Mouse (Mus musculus) myocyte (in vitro differentiated cells): Measurements from ENCODE around the gene Rsad2. TPM values are rescaled to one million over a fixed set of nuclear protein-coding genes. Genes with fewer than 3 reads are reported as not detected.

Source experiments
- H3K27me3 ChIP-seq: one replicate; pipeline ENCODE4 v1.6.1; 2011; ENCODE audit not compliant: control insufficient read depth, insufficient read depth, insufficient read length
- H3K36me3 ChIP-seq: one replicate; pipeline ENCODE4 v1.6.1; 2011; ENCODE audit not compliant: control insufficient read depth, insufficient read depth
- H3K4me2 ChIP-seq: one replicate; pipeline ENCODE4 v1.6.1; 2011; ENCODE audit warnings: low read depth, control low read depth
- H3K4me3 ChIP-seq: one replicate; pipeline ENCODE4 v1.5.1; 2011; ENCODE audit warnings: mild to moderate bottlenecking, control low read depth, moderate library complexity
- H3K79me2 ChIP-seq: one replicate; pipeline ENCODE4 v1.6.1; 2011; ENCODE audit not compliant: control insufficient read depth, insufficient read depth
- H3ac ChIP-seq: one replicate; pipeline ENCODE4 v1.6.1; 2011; ENCODE audit not compliant: control insufficient read depth, insufficient read length
- CEBPB ChIP-seq: IDR thresholded peaks from 2 replicates; pipeline ENCODE4 v1.6.1; 2011; ENCODE audit warnings: mild to moderate bottlenecking, moderate library complexity; ENCODE audit not compliant: poor library complexity, insufficient read depth, severe bottlenecking
- E2F4 ChIP-seq: IDR thresholded peaks from one replicate; pipeline ENCODE4 v1.6.1; 2011; ENCODE audit warnings: mild to moderate bottlenecking, control low read depth, moderate library complexity; ENCODE audit not compliant: insufficient read depth
- MAX ChIP-seq: IDR thresholded peaks from one replicate; pipeline ENCODE4 v1.6.1; 2011; ENCODE audit warnings: low read depth, mild to moderate bottlenecking, control low read depth
- MYOD1 ChIP-seq, 3 experiments: IDR thresholded peaks; one replicate each; pipeline ENCODE4 v1.6.1; 2011; ENCODE audit warnings: control low read depth in 2 of 3, low read depth in 2 of 3, mild to moderate bottlenecking in 2 of 3, moderate library complexity in 1 of 3; ENCODE audit not compliant: insufficient read length in 2 of 3, control insufficient read depth in 1 of 3
- MYOG ChIP-seq, 3 experiments: IDR thresholded peaks; one replicate each; pipeline ENCODE4 v1.6.1; 2011; ENCODE audit warnings: control low read depth in 2 of 3, low read depth in 2 of 3, mild to moderate bottlenecking in 2 of 3; ENCODE audit not compliant: insufficient read length in 2 of 3, control insufficient read depth in 1 of 3, insufficient read depth in 1 of 3
- POLR2A ChIP-seq: IDR thresholded peaks from one replicate; pipeline ENCODE4 v1.6.1; 2011; ENCODE audit warnings: low read depth, mild to moderate bottlenecking, control low read depth, moderate library complexity; ENCODE audit not compliant: insufficient read length
- POLR2AphosphoS2 ChIP-seq: IDR thresholded peaks from one replicate; pipeline ENCODE4 v1.6.1; 2011; ENCODE audit warnings: low read depth, control low read depth; ENCODE audit not compliant: insufficient read length
- REST ChIP-seq: IDR thresholded peaks from one replicate; pipeline ENCODE4 v1.6.1; 2011; ENCODE audit warnings: mild to moderate bottlenecking, control low read depth, moderate library complexity; ENCODE audit not compliant: insufficient read depth, insufficient read length
- SRF ChIP-seq: IDR thresholded peaks from one replicate; pipeline ENCODE4 v1.6.1; 2011; ENCODE audit warnings: low read depth; ENCODE audit not compliant: control insufficient read depth, insufficient read length
- TCF12 ChIP-seq: IDR thresholded peaks from one replicate; pipeline ENCODE4 v1.6.1; 2011; ENCODE audit warnings: mild to moderate bottlenecking, control low read depth; ENCODE audit not compliant: poor library complexity, insufficient read depth, severe bottlenecking
- TCF3 ChIP-seq: IDR thresholded peaks from one replicate; pipeline ENCODE4 v1.6.1; 2011; ENCODE audit warnings: low read depth, control low read depth; ENCODE audit not compliant: insufficient read length
- USF1 ChIP-seq: IDR thresholded peaks from one replicate; pipeline ENCODE4 v1.6.1; 2011; ENCODE audit warnings: low read depth, mild to moderate bottlenecking, control low read depth, moderate library complexity
- polyA plus RNA-seq: library from polyadenylated mRNA; unstranded; fragments of >200 nt; fragmentation: generic; extraction: Trizol; gene quantifications from one replicate; pipeline ENCODE4 v1.2.1, GENCODE M21; 2012; ENCODE audit warnings: missing spikeins

Rsad2 gene
- polyA plus RNA-seq, 1 experiment = 0.05 TPM

GRCm38 (mm10) chr12:26416636-26417295 lies 39.5 kb downstream of the Rsad2 start:
- TF ChIP-seq MAX (no peak), USF1 (no peak), REST (no peak), POLR2A (no peak), SRF (no peak), TCF12 (no peak), E2F4 (no peak), TCF3 (no peak), CEBPB (no peak), MYOD1 (IDR thresholded peaks at IDR 0.05; ENCODE audit: control insufficient read depth in 1 of 3, insufficient read length in 2 of 3, low read depth in 2 of 3) (no peak), POLR2AphosphoS2 (no peak), MYOG (IDR thresholded peaks at IDR 0.05; ENCODE audit: control insufficient read depth in 1 of 3, insufficient read depth in 1 of 3, insufficient read length in 2 of 3, low read depth in 2 of 3) (no peak)
- Histone ChIP-seq H3K27me3 (no peaks in the 10 kb centered on the region), H3K4me3 (no peak overlapping the region), H3K4me2 (no peak overlapping the region), H3ac (no peak overlapping the region), H3K79me2 (no peaks in the 10 kb centered on the region), H3K36me3 (no peaks in the 10 kb centered on the region)

- no peak within 1 kb of the TSS for H3ac ChIP-seq
- H3K36me3 ChIP-seq = no peaks in the 10 kb centered on the region
- no peak within 1 kb of the TSS for H3K4me2 ChIP-seq
- no peaks in the 10 kb centered on the region for H3K27me3 ChIP-seq
- no peak for TF ChIP-seq MYOD1 (IDR thresholded peaks at IDR 0.05; ENCODE audit: control insufficient read depth in 1 of 3, insufficient read length in 2 of 3, low read depth in 2 of 3)
- TF ChIP-seq MAX = no peak
- TF ChIP-seq TCF3 = no peak
- no peak for TF ChIP-seq USF1
- no peak for TF ChIP-seq CEBPB
- no peak for TF ChIP-seq POLR2A
- TF ChIP-seq MYOG (IDR thresholded peaks at IDR 0.05; ENCODE audit: control insufficient read depth in 1 of 3, insufficient read depth in 1 of 3, insufficient read length in 2 of 3, low read depth in 2 of 3) = no peak
- TF ChIP-seq POLR2AphosphoS2 = no peak
- TF ChIP-seq E2F4 = no peak
- TF ChIP-seq TCF12 = no peak
- no peak for TF ChIP-seq SRF
- TF ChIP-seq REST = no peak
- no peaks in the 10 kb centered on the region for H3K79me2 ChIP-seq
- H3K4me3 ChIP-seq = no peak within 1 kb of the TSS
Observed at GRCm38 (mm10) chr12:26415104-26415771, 41.0 kb downstream of the Rsad2 start, which contains the start of gene Rnf144a. Gene Rnf144a, minus strand, starts transcription at chr12:26415254.

GRCm38 (mm10) chr12:26414451-26415103 lies 41.7 kb downstream of the Rsad2 start:
- Histone ChIP-seq H3ac (no peak overlapping the region), H3K79me2 (no peaks in the 10 kb centered on the region), H3K27me3 (no peaks in the 10 kb centered on the region), H3K36me3 (no peaks in the 10 kb centered on the region), H3K4me3 (no peak overlapping the region), H3K4me2 (no peak overlapping the region)
- no peak for TF ChIP-seq USF1
- TF ChIP-seq E2F4 = no peak

- Histone ChIP-seq H3ac (no peak overlapping the region), H3K4me2 (no peak overlapping the region), H3K36me3 (no peaks in the 10 kb centered on the region), H3K4me3 (no peak overlapping the region), H3K27me3 (no peaks in the 10 kb centered on the region), H3K79me2 (no peaks in the 10 kb centered on the region)
- TF ChIP-seq POLR2A (no peak), TCF3 (no peak), CEBPB (no peak), REST (no peak), TCF12 (no peak), MYOD1 (IDR thresholded peaks at IDR 0.05; ENCODE audit: control insufficient read depth in 1 of 3, insufficient read length in 2 of 3, low read depth in 2 of 3) (no peak), MYOG (IDR thresholded peaks at IDR 0.05; ENCODE audit: control insufficient read depth in 1 of 3, insufficient read depth in 1 of 3, insufficient read length in 2 of 3, low read depth in 2 of 3) (no peak), POLR2AphosphoS2 (no peak), USF1 (no peak), SRF (no peak), E2F4 (no peak), MAX (no peak)
Observed at GRCm38 (mm10) chr12:26413961-26414411, 42.3 kb downstream of the Rsad2 start.

GRCm38 (mm10) chr12:26412802-26413201 lies 43.5 kb downstream of the Rsad2 start:
- no peak for TF ChIP-seq TCF3
- TF ChIP-seq E2F4 = no peak
- TF ChIP-seq MYOG (IDR thresholded peaks at IDR 0.05; ENCODE audit: control insufficient read depth in 1 of 3, insufficient read depth in 1 of 3, insufficient read length in 2 of 3, low read depth in 2 of 3) = no peak
- TF ChIP-seq SRF = no peak
- no peak for TF ChIP-seq TCF12
- TF ChIP-seq MYOD1 (IDR thresholded peaks at IDR 0.05; ENCODE audit: control insufficient read depth in 1 of 3, insufficient read length in 2 of 3, low read depth in 2 of 3) = no peak
- Histone ChIP-seq H3ac (no peak overlapping the region), H3K79me2 (no peaks in the 10 kb centered on the region), H3K36me3 (no peaks in the 10 kb centered on the region), H3K4me3 (no peak overlapping the region), H3K4me2 (no peak overlapping the region), H3K27me3 (no peaks in the 10 kb centered on the region)
